23 mouse cellular contexts compared by ENCODE assay signal in genomic region chr11:118076929-118077328, GRCm38 (mm10). TPM values are rescaled to one million over a fixed set of nuclear protein-coding genes. Genes with fewer than 3 reads are reported as not detected.
DNase-seq lines count a peak whose midpoint lies in the region; ATAC-seq and TF ChIP-seq lines count a peak whose summit lies in the region.
"Had no signal": no experiment of that assay in that cellular context is flagged by ENCODE, and none has a peak within 500 bp of the region (broad histone marks: within the 10 kb centered on the region; RNA-seq: fewer than 3 reads in every experiment).

No protein-coding gene starts in this region.

- H3K9ac ChIP-seq in liver, postnatal 0 days (replicated peaks) = no peak overlapping the region
- H3K9ac ChIP-seq in stomach, embryonic 16.5 days (ENCODE audit: low read length) = peak overlapping the region; percentile 35; the same call in 1 of the 2 replicates
- H3K9ac ChIP-seq: forebrain, embryonic 13.5 days; heart, embryonic 13.5 days; neural tube, embryonic 13.5 days had no signal

- no peaks in the 10 kb centered on the region for H3K36me3 ChIP-seq in liver, postnatal 0 days (replicated peaks; ENCODE audit: insufficient read depth, low read length)
- H3K36me3 ChIP-seq in stomach, embryonic 16.5 days (ENCODE audit: control insufficient read depth, insufficient read depth, low read length) = no peaks in the 10 kb centered on the region
- H3K36me3 ChIP-seq: G1E; heart, embryonic 13.5 days; limb, embryonic 10.5 days; neural tube, embryonic 13.5 days had no signal

- TF ChIP-seq EP300 in liver, postnatal 0 days (IDR thresholded peaks at IDR 0.05; ENCODE audit: low read depth) = no peak

- no peak for ATAC-seq in liver, postnatal 0 days
- ATAC-seq in stomach, embryonic 16.5 days (ENCODE audit: insufficient read depth, low FRiP score) = no peak
- ATAC-seq: forebrain, embryonic 13.5 days had no signal

- no peak overlapping the region for H3K4me2 ChIP-seq in liver, postnatal 0 days (ENCODE audit: low read depth, low read length)
- no peak overlapping the region for H3K4me2 ChIP-seq in stomach, embryonic 16.5 days (ENCODE audit: low read depth, low read length)
- H3K4me2 ChIP-seq: forebrain, embryonic 13.5 days; heart, embryonic 13.5 days; liver, embryonic 11.5 days; midbrain, embryonic 11.5 days; neural tube, embryonic 13.5 days had no signal

- H3K4me3 ChIP-seq in liver, postnatal 0 days (ENCODE audit: low read depth, low read length) = no peak overlapping the region
- H3K4me3 ChIP-seq in stomach, embryonic 16.5 days (replicated peaks; ENCODE audit: low read length) = no peak overlapping the region
- H3K4me3 ChIP-seq: forebrain, embryonic 13.5 days; heart, embryonic 13.5 days; limb, embryonic 10.5 days; neural tube, embryonic 13.5 days had no signal

- H3K27me3 ChIP-seq in liver, postnatal 0 days (ENCODE audit: insufficient read depth, low read length) = no peaks in the 10 kb centered on the region
- no peaks in the 10 kb centered on the region for H3K27me3 ChIP-seq in stomach, embryonic 16.5 days (ENCODE audit: control insufficient read depth, insufficient read depth, low read length)
- H3K27me3 ChIP-seq: forebrain, embryonic 13.5 days; neural tube, embryonic 13.5 days had no signal

- 0 out of 2 replicates have a peak, but pooled peaks have one; percentile 20 for TF ChIP-seq CTCF in liver, postnatal 0 days (IDR thresholded peaks at IDR 0.05; ENCODE audit: low read depth)

- peak; percentile 16 for DNase-seq in kidney, adult 9 months
- DNase-seq in kidney, postnatal 25 days = no peak
- no peak for DNase-seq in liver, postnatal 0 days
- DNase-seq in liver (no peak), R1 (ENCODE audit: low read depth, low spot score) (peak; percentile 54)
- no peak for DNase-seq in urinary bladder, adult 18-20 months (ENCODE audit: low spot score in 2 of 2)
- DNase-seq: adrenal gland, postnatal 25 days; cerebellum, adult 11-12 months; cerebellum, postnatal 36 days; gastrocnemius, postnatal 10 days; heart, adult 11 months; heart, postnatal 4 days; lung, adult 2 months; right cerebral cortex, adult 18-20 months; thymus, postnatal 14 days had no signal

- H3K27ac ChIP-seq in liver, postnatal 0 days (ENCODE audit: low read depth) = no peak overlapping the region
- H3K27ac ChIP-seq in stomach, embryonic 16.5 days (ENCODE audit: low read length) = no peak overlapping the region
- H3K27ac ChIP-seq: forebrain, embryonic 13.5 days; heart, embryonic 13.5 days; limb, embryonic 10.5 days; neural tube, embryonic 13.5 days had no signal

- no peaks in the 10 kb centered on the region for H3K9me3 ChIP-seq in liver, postnatal 0 days (ENCODE audit: low read length)
- H3K9me3 ChIP-seq in stomach, embryonic 16.5 days (replicated peaks; ENCODE audit: control insufficient read depth, low read length) = no peaks in the 10 kb centered on the region
- H3K9me3 ChIP-seq: forebrain, embryonic 13.5 days; G1E; heart, embryonic 13.5 days; limb, embryonic 10.5 days; neural tube, embryonic 13.5 days had no signal

- 62% methylated on average over 6 of the region's 6 CpGs for WGBS in liver, postnatal 0 days (ENCODE audit: insufficient replicate concordance)
- WGBS in stomach, embryonic 16.5 days = 69% methylated on average over 6 of the region's 6 CpGs

- no peaks in the 10 kb centered on the region for H3K4me1 ChIP-seq in liver, postnatal 0 days (ENCODE audit: insufficient read depth)
- peaks cover 16% of the 10 kb centered on the region for H3K4me1 ChIP-seq in stomach, embryonic 16.5 days (ENCODE audit: control insufficient read depth, insufficient read depth, low read length)
- H3K4me1 ChIP-seq: forebrain, embryonic 13.5 days had no signal

RNA-seq across cellular contexts. Expression of gene Dnah17, which starts 53.5 kb away (rescaled TPM):
- 0.06 and 0.11 TPM in 2 replicates for polyA plus RNA-seq in liver, postnatal 0 days (2015; fragmentation: Nextera tagmentation; extraction: Ambion mirVana)
- polyA plus RNA-seq in stomach, embryonic 16.5 days (2015; fragmentation: Nextera tagmentation; extraction: Ambion mirVana) = 0.13 and 0.14 TPM in 2 replicates
- polyA plus RNA-seq: G1E had no signal

Comparison
In these comparisons a context has a peak if more than half of its experiments do, and no peak if none do; other contexts are left out.
1. DNase-seq: peak in kidney, adult 9 months (single experiment) and R1 (single experiment); none in kidney, postnatal 25 days (0 of 2), liver, postnatal 0 days (single experiment), liver (single experiment) and urinary bladder, adult 18-20 months (0 of 2).